Mouse (Mus musculus) midbrain, embryonic 16.5 days (tissue): ENCODE data around the gene Prn. TPM values are rescaled to one million over a fixed set of nuclear protein-coding genes. Genes with fewer than 3 reads are reported as not detected.

ENCODE experiments used
- ATAC-seq: fragments of 200-750 bp; cut with Nextera tagmentation; 2 replicates; pipeline ENCODE4 v1.8.0; 2017; ENCODE audit warnings: moderate TSS enrichment
- H3K27ac ChIP-seq: fragments of 300-500 bp; sonication (generic); 2 replicates; pipeline ENCODE4 v1.5.1; 2014; ENCODE audit warnings: mild to moderate bottlenecking, low read length, mixed read lengths
- H3K27me3 ChIP-seq: fragments of 300-500 bp; sonication (generic); 2 replicates; pipeline ENCODE4 v1.6.1; 2014; ENCODE audit warnings: low read depth, low read length, mixed read lengths; ENCODE audit not compliant: control insufficient read depth, insufficient read depth
- H3K36me3 ChIP-seq: fragments of 300-500 bp; sonication (generic); 2 replicates; pipeline ENCODE4 v1.6.1; 2014; ENCODE audit warnings: mild to moderate bottlenecking, low read length, moderate library complexity, mixed read lengths; ENCODE audit not compliant: control insufficient read depth, insufficient read depth
- H3K4me1 ChIP-seq: fragments of 300-500 bp; sonication (generic); 2 replicates; pipeline ENCODE4 v1.6.1; 2014; ENCODE audit warnings: mild to moderate bottlenecking, low read length, mixed read lengths; ENCODE audit not compliant: control insufficient read depth, insufficient read depth
- H3K4me2 ChIP-seq: fragments of 300-500 bp; sonication (generic); 2 replicates; pipeline ENCODE4 v1.6.1; 2014; ENCODE audit warnings: mild to moderate bottlenecking, low read length, mixed read lengths
- H3K4me3 ChIP-seq: fragments of 300-500 bp; sonication (generic); 2 replicates; pipeline ENCODE4 v1.5.1; 2014; ENCODE audit warnings: low read depth, mild to moderate bottlenecking, low read length, moderate library complexity, mixed read lengths
- H3K9ac ChIP-seq: fragments of 300-500 bp; sonication (generic); 2 replicates; pipeline ENCODE4 v1.6.1; 2014; ENCODE audit warnings: low read depth, low read length, mixed read lengths
- H3K9me3 ChIP-seq: fragments of 300-500 bp; sonication (generic); replicated peaks from 2 replicates; pipeline ENCODE4 v1.6.1; 2014; ENCODE audit warnings: mild to moderate bottlenecking, low read length, mixed read lengths; ENCODE audit not compliant: control insufficient read depth, poor library complexity, severe bottlenecking
- WGBS: fragments of 180-500 bp; shearing (Covaris S2); extraction: QIAGEN DNeasy Blood & Tissue Kit; methylation state at CpG from one replicate; pipeline ENCODE4 v1.1.7; 2014; 5-methylcytosine and 5-hydroxymethylcytosine counted together
- polyA plus RNA-seq: library from polyadenylated mRNA; unstranded; fragments of >200 nt; fragmentation: Nextera tagmentation; extraction: Ambion mirVana; gene quantifications from 2 replicates; pipeline ENCODE4 v1.2.1, GENCODE M21; 2015

The Prn gene
- polyA plus RNA-seq, 1 experiment from 2014 or later, result not detected

DNA sequence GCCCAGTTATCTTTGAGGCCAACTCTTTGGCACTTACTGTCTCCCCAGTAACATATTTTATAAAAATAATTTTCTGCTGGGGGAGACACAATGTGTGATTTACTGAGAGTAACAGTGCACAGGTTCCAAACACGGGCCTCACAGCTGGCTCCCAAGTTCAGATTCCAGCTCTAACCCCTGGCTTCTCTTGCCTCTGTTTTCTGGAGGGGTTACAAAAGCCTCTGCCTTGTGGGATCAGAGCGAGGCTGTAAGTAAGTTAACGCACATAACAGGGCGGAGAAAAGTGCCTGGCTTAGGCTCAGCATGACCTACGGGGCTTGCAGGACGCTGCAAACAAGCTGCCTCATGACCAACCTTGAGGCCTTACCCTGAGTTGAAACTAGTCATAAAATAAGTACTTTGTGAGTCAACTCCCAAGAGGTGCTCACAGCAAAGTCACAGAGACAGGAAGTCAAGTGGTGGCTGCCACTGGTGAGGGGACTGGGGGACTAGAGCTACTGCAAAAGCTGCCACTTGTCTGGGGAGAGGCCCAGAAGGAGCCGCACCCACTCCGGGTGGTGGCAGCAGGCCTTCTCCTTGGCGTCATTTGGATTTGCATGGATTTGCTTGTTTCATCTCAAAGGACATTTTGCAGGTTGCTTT, 94.9 kb downstream of the Prn start:
- Histone ChIP-seq H3K9me3 (no peaks in the 10 kb centered on the region), H3K36me3 (no peaks in the 10 kb centered on the region; the same call in none of the 2 replicates), H3K27ac (no peak overlapping the region), H3K27me3 (no peaks in the 10 kb centered on the region), H3K4me1 (no peaks in the 10 kb centered on the region), H3K4me2 (no peak overlapping the region), H3K9ac (no peak overlapping the region), H3K4me3 (no peak overlapping the region)
- no peak for ATAC-seq
- 83% methylated on average over 9 of the region's 9 CpGs for WGBS

DNA sequence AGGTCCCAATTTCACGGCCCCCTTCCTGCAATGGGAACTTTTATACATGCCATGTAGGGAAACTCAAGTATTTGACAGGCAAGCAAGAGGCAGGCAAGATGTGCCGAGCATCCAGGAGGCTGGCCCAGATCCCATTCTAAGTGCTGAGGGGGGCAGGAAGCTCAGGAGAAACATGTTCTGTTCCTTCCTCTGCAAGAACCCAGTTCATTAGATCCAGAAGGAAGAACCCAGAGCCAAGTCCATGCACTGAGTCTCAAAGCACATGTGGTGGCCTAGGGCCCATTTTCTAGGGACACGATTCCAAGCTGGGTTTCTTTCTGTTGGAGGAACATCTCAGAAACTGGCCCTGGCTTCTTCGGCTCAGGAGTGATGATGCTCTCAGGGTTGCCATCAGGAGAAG, 95.7 kb downstream of the Prn start:
- WGBS, result 91% methylated on average over 4 of the region's 4 CpGs
- no peak overlapping the region for H3K27ac ChIP-seq
- H3K4me1 ChIP-seq, result no peaks in the 10 kb centered on the region
- H3K36me3 ChIP-seq, result peaks cover 2% of the 10 kb centered on the region
- no peak overlapping the region for H3K4me2 ChIP-seq
- no peak for ATAC-seq
- no peaks in the 10 kb centered on the region for H3K27me3 ChIP-seq
- no peak overlapping the region for H3K9ac ChIP-seq
- H3K4me3 ChIP-seq, result no peak overlapping the region
- H3K9me3 ChIP-seq, result no peaks in the 10 kb centered on the region

Other genes starting within 250 kb of the Prn start
- gene Erv3, start 50.2 kb upstream of the Prn start, polyA plus RNA-seq, result 0.06 TPM in 1 of 2 replicates, not detected in the other
- gene Prnp, start within 50 bp of the Prn start, polyA plus RNA-seq, result 177 and 194 TPM in 2 replicates
- 8.0 and 10.7 TPM in 2 replicates for gene Prnd, start 40.9 kb downstream of the Prn start, polyA plus RNA-seq
- gene Rassf2, start 120.3 kb downstream of the Prn start, polyA plus RNA-seq, result 24.2 and 28.9 TPM in 2 replicates
- 32.6 and 37.9 TPM in 2 replicates for gene Slc23a2, start 235.2 kb downstream of the Prn start, polyA plus RNA-seq